Mouse (Mus musculus) spleen, postnatal 0 days (tissue): ENCODE measurements around the gene Sox8. TPM values are rescaled to one million over a fixed set of nuclear protein-coding genes. Genes with fewer than 3 reads are reported as not detected.

Source experiments
- polyA plus RNA-seq: library from polyadenylated mRNA; unstranded; fragments of >200 nt; fragmentation: Nextera tagmentation; extraction: Ambion mirVana; gene quantifications from 2 replicates; pipeline ENCODE4 v1.2.1, GENCODE M21; 2015

Gene Sox8
- polyA plus RNA-seq: 0.17 and 0.22 TPM in 2 replicates

DNA sequence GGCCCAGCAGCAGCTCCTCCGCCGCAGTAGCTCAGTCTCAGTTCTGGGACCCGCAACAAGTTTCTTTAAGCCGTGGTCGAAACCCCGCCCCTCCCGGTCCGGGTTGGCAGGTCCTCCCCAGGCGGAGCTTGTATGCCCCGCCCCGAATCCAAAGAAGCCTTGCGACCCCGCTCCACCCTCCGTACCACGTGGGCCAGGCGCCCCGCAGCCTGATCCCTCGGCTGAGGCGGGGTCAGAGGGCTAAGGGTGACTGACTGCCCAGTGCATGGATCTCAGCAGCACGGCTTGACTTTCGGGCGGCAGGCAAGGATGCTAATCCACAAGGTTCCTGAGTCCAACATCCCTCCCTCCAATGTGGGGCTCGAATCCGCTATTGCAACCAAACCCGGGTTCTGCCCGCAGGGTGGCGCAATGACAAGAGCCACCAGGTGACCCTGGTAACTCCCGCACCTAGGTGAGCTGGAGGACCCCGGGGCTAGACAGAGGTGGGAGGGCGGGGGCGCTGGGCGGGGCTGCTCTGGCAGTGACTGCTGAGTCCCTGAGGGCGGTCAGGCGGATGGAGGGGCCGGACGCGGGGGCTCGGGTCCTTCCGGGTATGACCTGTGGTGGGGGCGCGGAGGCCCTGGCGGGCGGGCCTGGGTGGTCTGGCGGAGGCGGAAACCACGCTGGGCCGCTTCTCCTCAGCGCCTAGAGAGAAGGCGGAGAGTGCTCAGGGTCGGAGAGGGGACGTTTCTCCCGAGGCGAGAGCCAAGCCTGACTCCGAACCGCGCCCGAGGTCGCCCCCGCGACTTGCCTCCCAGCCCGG, at the start of gene Sox8:
TSS of gene Sox8 (minus strand) at position 39 of the 805 bp plus-strand sequence.

DNA sequence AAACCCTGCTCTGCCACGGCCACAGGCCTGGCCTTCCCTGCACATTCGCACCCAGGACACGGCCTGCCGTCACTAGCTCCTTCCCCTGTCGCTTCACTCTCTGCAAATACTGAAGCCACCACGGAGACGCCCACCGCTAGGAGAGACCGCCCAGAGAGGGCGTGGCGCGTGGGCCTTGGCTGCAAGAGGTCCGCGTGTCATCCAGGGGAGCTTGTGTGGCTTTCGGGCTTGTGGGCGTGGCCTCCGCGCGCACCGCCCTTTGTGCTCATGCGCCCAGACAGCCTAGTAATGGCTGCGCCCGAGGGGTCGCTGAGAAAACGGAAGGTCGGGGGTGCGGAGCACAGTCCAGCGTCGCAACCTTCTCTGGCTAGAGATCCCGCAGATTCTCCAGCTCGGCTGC, 8.4 kb upstream of the Sox8 start, which contains the start of gene Lmf1:
TSS of gene Lmf1 (plus strand) at position 166 of the 400 bp plus-strand sequence.

Other genes with a start within 250 kb of the Sox8 start
- gene Tpsab1, start 225.1 kb downstream of the Sox8 start, polyA plus RNA-seq: 11.6 and 23.7 TPM in 2 replicates
- gene Tpsb2, start 204.4 kb downstream of the Sox8 start, polyA plus RNA-seq: 360 and 832 TPM in 2 replicates
- 1.3 and 3.0 TPM in 2 replicates for gene Tpsg1, start 201.4 kb downstream of the Sox8 start, polyA plus RNA-seq
- 1.4 and 1.8 TPM in 2 replicates for gene Cacna1h, start 136.9 kb downstream of the Sox8 start, polyA plus RNA-seq
- gene Tekt4, start 116.1 kb downstream of the Sox8 start, polyA plus RNA-seq: not detected in 2 replicates
- gene Sstr5, start 73.4 kb downstream of the Sox8 start, polyA plus RNA-seq: not detected in 2 replicates
- 6.1 and 7.9 TPM in 2 replicates for gene Lmf1, start 8.4 kb upstream of the Sox8 start, polyA plus RNA-seq
- gene Gng13, start 146.5 kb upstream of the Sox8 start, polyA plus RNA-seq: 0.97 and 2.3 TPM in 2 replicates
- gene Chtf18, start 156.7 kb upstream of the Sox8 start, polyA plus RNA-seq: 23.3 and 29.4 TPM in 2 replicates
- 9.7 and 10.3 TPM in 2 replicates for gene Rpusd1, start 157.0 kb upstream of the Sox8 start, polyA plus RNA-seq
- not detected in 2 replicates for gene Mslnl, start 165.4 kb upstream of the Sox8 start, polyA plus RNA-seq
- 66.0 and 71.7 TPM in 2 replicates for gene Msln, start 183.7 kb upstream of the Sox8 start, polyA plus RNA-seq
- gene Narfl, start 203.1 kb upstream of the Sox8 start, polyA plus RNA-seq: 17.6 and 18.6 TPM in 2 replicates
- 24.5 and 25.5 TPM in 2 replicates for gene Haghl, start 215.0 kb upstream of the Sox8 start, polyA plus RNA-seq
- gene Ccdc78, start 215.9 kb upstream of the Sox8 start, polyA plus RNA-seq: 0.10 and 0.19 TPM in 2 replicates
- 64.4 and 68.0 TPM in 2 replicates for gene Fam173a, start 222.2 kb upstream of the Sox8 start, polyA plus RNA-seq
- gene AC134908.4, start 225.0 kb upstream of the Sox8 start, polyA plus RNA-seq: not detected in 2 replicates
- 42.7 and 43.8 TPM in 2 replicates for gene Metrn, start 226.4 kb upstream of the Sox8 start, polyA plus RNA-seq
- gene Fbxl16, start 238.4 kb upstream of the Sox8 start, polyA plus RNA-seq: 0.38 and 0.73 TPM in 2 replicates